Mouse (Mus musculus): ENCODE measurements at regions not wholly inside any gene's neighbourhood (a gene's known extent, or its start where the extent isn't known, plus 50 kb on each side); places are given as distances from the start of the nearest gene placed in this dataset.

DNA sequence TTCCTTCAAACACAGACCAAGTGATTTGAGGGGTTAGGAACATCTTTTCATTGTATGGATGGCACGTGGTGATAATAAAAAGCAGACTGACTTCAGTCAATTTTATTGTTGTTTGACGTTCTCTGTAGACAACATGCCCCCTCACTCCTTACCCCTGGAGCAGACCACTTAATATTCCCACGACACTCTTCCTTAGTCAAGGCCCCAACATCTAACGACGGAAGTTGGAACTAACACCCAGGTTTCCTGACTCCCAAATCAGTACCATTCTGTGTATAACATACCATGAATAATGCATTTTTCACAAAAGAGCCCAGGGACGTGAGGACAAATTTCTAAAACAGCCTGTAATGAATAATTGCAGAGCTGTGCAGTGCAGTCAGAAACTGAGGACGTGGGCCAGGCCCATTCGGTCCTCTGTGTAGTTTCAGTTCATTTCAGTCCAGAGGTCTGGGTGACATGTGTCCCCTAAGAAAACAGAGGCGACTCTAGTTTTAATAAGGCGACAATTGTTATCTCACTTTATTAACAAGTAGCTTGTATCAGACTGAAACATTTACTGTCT is 160.8 kb upstream of the Npvf start:
- DNase-seq (ENCODE audit: low spot score): no peak
- Histone ChIP-seq H3K4me1 (peaks cover 61% of the 10 kb centered on the region), H3K27ac (replicated peaks) (peak overlapping the region; percentile 52; the same call in 1 of the 2 replicates), H3K27me3 (replicated peaks; ENCODE audit: low read depth, poor library complexity, severe bottlenecking) (peaks cover 15% of the 10 kb centered on the region), H3K36me3 (replicated peaks) (no peaks in the 10 kb centered on the region), H3K9me3 (no peaks in the 10 kb centered on the region), H3K4me3 (no peak overlapping the region)
- WGBS: 66% methylated on average over 10 of the region's 10 CpGs

DNA sequence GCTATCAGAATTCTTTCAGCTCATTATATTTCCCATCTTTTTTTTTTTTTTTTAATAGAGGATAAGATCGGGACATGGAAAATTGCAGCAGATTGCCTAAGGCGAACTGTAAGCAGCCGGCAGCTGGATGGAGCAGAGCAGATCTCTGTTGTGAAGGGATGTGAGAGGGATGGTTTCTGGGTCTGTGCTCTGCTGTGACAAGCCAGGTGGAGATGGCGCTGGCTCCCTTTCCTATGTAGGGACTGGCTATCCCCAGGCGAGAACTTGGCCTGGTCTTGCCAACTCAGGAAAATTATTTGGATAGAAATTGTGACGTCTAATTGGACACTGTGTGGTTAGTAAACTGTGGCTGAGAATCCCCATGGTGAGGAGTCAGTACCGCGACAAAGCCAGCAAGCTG is 161.3 kb upstream of the Npvf start:
- Histone ChIP-seq H3K4me1 (peaks cover 61% of the 10 kb centered on the region), H3K27ac (replicated peaks) (peak overlapping the region; percentile 86), H3K4me3 (no peak overlapping the region), H3K36me3 (replicated peaks) (no peaks in the 10 kb centered on the region), H3K27me3 (replicated peaks; ENCODE audit: low read depth, poor library complexity, severe bottlenecking) (peaks cover 15% of the 10 kb centered on the region), H3K9me3 (no peaks in the 10 kb centered on the region)
- WGBS: 78% methylated on average over 8 of the region's 8 CpGs
- DNase-seq (ENCODE audit: low spot score): no peak

DNA sequence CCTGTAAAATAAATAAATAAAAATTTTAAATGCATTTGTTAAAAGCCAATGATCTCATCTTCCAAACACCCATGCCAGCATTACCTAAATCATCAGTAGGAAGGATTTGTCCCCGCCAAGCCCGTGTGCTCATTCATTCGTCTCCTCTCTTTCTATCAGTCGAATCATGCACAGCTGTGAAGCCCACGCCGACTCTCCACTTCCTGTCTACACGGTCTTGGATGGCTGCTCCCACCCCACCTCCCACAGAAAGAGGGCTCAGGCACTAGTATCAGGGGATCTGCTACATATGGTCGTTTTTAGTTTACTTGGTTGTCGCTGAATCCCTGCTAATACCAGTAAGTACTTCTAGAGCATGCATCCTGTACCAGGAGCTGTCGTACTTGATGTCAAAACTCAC is 163.2 kb upstream of the Npvf start:
- 83% methylated on average over 10 of the region's 10 CpGs for WGBS
- Histone ChIP-seq H3K9me3 (no peaks in the 10 kb centered on the region), H3K36me3 (replicated peaks) (no peaks in the 10 kb centered on the region), H3K4me1 (peaks cover 63% of the 10 kb centered on the region), H3K4me3 (no peak overlapping the region), H3K27me3 (replicated peaks; ENCODE audit: low read depth, poor library complexity, severe bottlenecking) (peaks cover 15% of the 10 kb centered on the region), H3K27ac (replicated peaks) (peak overlapping the region; percentile 86; the same call in 1 of the 2 replicates)
- DNase-seq (ENCODE audit: low spot score): no peak

DNA sequence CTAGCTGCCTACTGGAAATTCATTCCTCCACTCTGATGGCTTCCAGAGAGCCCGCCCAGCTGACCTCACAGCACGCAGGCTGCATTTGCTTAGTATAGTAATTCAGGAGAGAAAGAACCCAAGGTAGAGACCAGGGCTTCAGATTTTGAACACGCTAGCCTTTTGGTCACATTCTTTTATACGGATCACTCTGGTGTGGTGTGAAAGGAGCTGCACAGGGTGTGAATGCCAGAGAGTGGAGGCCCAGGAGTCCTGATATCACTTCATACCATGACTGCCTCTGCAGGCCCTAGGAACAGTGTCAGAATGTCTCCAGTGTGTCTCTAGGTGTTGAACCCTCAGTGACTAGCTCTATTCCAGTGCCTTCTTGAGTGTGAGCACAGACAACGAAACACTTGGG is 164.2 kb upstream of the Npvf start:
- 95% methylated on average over 5 of the region's 5 CpGs for WGBS
- Histone ChIP-seq H3K27ac (replicated peaks) (peak overlapping the region; percentile 86), H3K27me3 (replicated peaks; ENCODE audit: low read depth, poor library complexity, severe bottlenecking) (peaks cover 15% of the 10 kb centered on the region), H3K36me3 (replicated peaks) (no peaks in the 10 kb centered on the region), H3K4me1 (peaks cover 63% of the 10 kb centered on the region), H3K9me3 (no peaks in the 10 kb centered on the region), H3K4me3 (no peak overlapping the region)
- DNase-seq (ENCODE audit: low spot score): no peak

DNA sequence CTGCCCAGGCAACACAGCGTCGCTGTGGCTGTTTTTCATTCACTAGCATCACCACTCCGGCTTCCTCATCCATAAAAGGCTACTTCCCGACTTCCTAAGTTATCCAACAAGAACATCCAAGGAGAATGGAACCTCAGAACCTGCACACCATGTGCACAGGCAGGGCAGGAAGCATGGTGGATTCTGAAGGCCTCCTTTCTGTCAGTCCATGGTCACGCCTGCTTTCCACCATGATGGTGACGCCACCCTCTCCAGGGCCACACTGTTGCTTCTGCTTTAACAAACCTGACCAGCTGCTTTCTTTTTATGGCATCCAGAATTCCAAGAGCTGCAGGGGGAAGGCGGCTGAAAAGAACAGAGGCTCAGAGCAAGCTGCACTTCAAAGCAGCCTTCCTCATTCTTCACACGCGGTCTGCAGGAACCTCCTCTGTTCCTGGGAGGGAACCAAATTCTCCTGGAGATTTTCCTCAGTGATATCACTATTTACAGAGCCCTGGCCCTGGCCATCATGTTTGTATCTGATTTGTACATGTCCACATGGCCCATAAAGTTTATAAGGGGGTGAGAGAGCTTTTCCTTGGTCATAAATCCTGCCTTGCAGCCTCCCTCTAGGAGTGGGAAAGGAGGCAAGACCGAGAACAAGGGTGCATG is 164.8 kb upstream of the Npvf start:
- peak overlapping the region; percentile 86 for H3K27ac ChIP-seq (replicated peaks)

DNA sequence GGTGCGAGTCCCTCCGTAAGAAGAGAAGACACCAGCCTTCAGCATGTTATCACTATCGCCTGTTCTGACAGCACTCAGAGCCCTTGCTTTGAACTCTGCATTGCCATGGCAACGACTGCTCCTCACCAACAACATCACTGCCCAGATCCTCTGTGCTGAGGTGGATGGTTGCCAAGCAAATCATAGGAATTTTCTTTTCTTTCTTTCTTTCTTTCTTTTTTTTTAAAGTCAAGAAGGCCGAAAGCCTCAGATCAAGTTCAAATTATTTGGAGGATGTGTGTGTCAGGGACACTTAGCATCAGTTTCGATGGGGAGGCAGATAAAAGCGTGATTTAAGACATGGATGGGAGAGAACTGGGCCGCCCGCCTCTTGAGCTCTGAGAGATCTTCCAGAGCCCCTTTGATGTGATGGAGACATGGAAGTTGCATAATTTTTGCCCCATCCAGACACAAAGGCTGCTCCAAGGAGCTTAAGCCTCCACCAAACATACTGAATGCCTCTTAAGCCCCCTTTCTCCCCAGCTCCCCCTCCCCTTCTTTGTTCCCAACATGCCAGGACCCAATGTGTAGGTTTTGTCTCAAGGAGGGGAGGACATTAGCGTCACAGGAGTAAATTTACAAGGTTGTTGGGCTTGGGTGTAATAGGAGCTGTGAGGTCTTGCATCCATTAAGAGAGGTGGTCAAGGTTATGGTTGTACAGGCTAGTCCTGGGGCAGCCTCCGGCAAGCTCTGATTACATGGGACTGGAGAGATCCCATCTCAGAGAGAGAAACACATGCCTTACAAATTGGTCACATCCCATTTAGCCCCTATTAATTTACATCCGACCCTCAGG is 167.4 kb upstream of the Npvf start:
- no peak overlapping the region for H3K4me3 ChIP-seq
- peaks cover 61% of the 10 kb centered on the region for H3K4me1 ChIP-seq
- H3K27ac ChIP-seq (replicated peaks): peak overlapping the region; percentile 86
- WGBS: 44% methylated on average over 12 of the region's 12 CpGs
- H3K27me3 ChIP-seq (replicated peaks; ENCODE audit: low read depth, poor library complexity, severe bottlenecking): peaks cover 29% of the 10 kb centered on the region
- no peaks in the 10 kb centered on the region for H3K9me3 ChIP-seq
- DNase-seq (ENCODE audit: low spot score): peak; percentile 73
- H3K36me3 ChIP-seq (replicated peaks): no peaks in the 10 kb centered on the region

More for the DNA sequence above, 164.8 kb upstream of the Npvf start:
- peaks cover 15% of the 10 kb centered on the region for H3K27me3 ChIP-seq (replicated peaks; ENCODE audit: low read depth, poor library complexity, severe bottlenecking)
- 75% methylated on average over 10 of the region's 10 CpGs for WGBS
- H3K36me3 ChIP-seq (replicated peaks): no peaks in the 10 kb centered on the region
- peaks cover 66% of the 10 kb centered on the region for H3K4me1 ChIP-seq
- DNase-seq (ENCODE audit: low spot score): no peak
- no peak overlapping the region for H3K4me3 ChIP-seq
- no peaks in the 10 kb centered on the region for H3K9me3 ChIP-seq

DNA sequence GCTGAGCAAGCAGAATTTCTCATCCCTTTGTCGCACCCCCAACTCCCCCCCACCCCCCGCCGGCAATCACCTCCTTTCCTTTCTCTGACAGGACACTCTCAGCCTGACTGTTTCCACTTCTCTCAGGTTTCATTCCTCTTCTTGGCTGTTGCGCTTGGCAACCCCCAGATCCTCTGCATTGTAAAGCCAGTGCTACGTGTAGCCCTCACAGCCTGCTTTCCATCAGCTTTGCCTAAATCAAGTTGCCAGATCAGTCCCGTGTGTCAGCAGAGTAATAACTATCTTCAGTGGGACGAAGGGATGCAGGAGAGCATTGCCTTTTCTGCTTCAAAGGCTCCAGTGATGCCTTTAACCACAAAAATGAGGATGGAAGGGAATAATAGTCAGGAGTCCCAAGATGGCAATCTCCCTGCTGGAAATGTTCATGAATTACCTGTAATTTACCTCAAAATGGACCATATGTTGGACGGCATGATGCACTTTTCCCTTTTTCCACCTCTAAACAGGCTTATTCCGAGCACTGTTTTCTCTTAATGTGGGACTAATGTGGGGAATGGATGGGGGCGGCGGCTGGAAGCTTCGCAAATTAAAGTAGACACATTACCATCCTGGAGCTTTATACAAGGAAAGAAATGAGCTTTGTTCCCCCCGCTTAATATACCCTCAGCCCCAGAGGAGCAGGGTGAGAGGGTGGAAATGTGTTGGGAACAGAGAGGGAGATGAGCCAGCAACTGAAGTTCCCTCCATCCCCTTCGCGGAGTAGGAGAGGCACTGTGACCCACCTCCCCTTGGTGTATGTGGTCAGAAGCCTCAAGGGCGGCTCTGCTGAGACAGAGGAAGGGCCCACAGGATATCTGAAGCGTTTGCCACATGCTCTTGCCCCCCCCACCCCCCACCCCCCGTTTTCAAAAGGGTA is 168.3 kb upstream of the Npvf start:
- peaks cover 29% of the 10 kb centered on the region for H3K27me3 ChIP-seq (replicated peaks; ENCODE audit: low read depth, poor library complexity, severe bottlenecking)
- no peaks in the 10 kb centered on the region for H3K36me3 ChIP-seq (replicated peaks)
- no peaks in the 10 kb centered on the region for H3K9me3 ChIP-seq
- H3K4me3 ChIP-seq: peak overlapping the region; percentile 34; the same call in 1 of the 2 replicates
- WGBS: 30% methylated on average over 18 of the region's 18 CpGs
- peak; percentile 76 for DNase-seq (ENCODE audit: low spot score)
- peaks cover 61% of the 10 kb centered on the region for H3K4me1 ChIP-seq
- peak overlapping the region; percentile 86 for H3K27ac ChIP-seq (replicated peaks)

DNA sequence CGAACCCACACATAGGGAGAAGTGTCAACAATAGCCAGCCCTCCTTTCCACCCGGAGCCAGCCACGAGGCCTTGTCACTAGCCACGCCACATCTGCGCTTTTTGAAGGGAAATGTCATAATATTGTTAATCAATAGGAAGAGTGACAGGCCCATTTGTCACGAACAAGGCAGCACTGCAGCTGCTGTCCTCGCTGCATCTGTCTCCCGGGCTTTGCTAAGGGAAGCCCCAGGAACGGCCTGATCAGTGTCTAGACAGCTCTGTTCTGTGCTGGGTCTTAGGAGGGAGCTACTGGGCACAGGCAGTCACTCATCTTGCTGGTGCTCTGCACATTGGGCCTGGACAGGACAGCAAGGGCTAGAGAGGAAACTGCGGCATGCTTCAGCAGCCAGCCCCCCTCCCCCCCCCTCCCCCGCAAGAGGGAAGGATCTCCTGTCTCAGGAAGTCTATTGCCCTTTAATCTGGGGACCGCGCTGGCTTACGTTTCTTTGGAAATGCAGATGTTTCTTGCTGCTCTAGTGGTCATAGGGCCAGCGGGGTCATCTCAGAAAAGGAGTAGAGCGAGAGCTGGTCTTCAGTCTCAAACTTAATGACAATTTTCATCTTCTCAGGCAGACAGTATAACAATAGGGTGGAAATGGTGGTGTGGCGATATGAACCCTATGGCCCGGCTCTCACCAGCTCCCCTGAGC is 169.1 kb upstream of the Npvf start:
- WGBS: 14% methylated on average over 18 of the region's 18 CpGs
- H3K36me3 ChIP-seq (replicated peaks): no peaks in the 10 kb centered on the region
- peak overlapping the region; percentile 86 for H3K27ac ChIP-seq (replicated peaks)
- H3K4me3 ChIP-seq: peak overlapping the region; percentile 34; the same call in 1 of the 2 replicates
- peaks cover 25% of the 10 kb centered on the region for H3K27me3 ChIP-seq (replicated peaks; ENCODE audit: low read depth, poor library complexity, severe bottlenecking)
- peak; percentile 65 for DNase-seq (ENCODE audit: low spot score)
- H3K4me1 ChIP-seq: peaks cover 61% of the 10 kb centered on the region
- H3K9me3 ChIP-seq: peaks cover 4% of the 10 kb centered on the region; the same call in 1 of the 2 replicates

DNA sequence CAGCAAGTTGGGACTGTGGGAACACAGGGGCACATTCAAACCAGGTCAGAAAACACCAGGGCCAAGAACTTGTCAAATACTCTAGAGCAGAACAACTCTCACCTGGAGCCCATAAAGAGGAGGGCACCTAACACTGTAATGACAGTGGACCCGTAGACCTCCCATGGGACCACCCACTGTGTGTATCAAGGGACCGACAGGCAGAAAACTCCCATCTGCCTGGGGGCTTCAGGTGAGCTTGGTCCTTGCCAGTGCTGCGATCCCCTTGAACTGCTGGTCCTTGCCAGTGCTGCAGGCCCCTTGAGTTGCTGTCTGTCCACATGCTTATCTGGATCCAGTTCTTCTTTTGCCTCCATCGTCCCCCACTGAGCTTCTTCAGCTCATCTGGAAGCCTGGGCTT is 170.2 kb upstream of the Npvf start:
- no peak for DNase-seq (ENCODE audit: low spot score)
- Histone ChIP-seq H3K9me3 (peaks cover 4% of the 10 kb centered on the region; the same call in 1 of the 2 replicates), H3K27me3 (replicated peaks; ENCODE audit: low read depth, poor library complexity, severe bottlenecking) (peaks cover 18% of the 10 kb centered on the region), H3K4me3 (no peak overlapping the region), H3K27ac (replicated peaks) (peak overlapping the region; percentile 71), H3K36me3 (replicated peaks) (no peaks in the 10 kb centered on the region), H3K4me1 (peaks cover 51% of the 10 kb centered on the region)
- 81% methylated on average over 4 of the region's 4 CpGs for WGBS

DNA sequence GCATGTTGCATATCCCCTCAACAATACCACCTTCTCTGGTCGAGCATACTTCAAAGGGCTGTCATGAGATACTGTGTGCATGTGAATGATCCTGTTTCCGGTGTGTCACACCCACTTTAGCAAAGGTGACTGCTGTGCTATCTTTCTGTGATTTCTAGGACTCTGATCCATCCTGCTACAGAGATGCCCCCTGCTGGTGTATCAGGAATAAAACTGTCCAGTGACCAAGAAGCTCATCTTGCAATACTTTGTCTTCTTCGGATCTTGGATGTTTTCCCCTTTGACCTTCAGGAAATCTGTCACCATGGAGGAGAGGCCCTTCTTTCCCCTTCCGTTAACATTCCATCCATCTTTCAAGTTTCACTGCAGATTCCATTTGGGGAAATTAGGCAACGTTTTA is 177.5 kb upstream of the Npvf start:
- WGBS: 72% methylated on average over 5 of the region's 5 CpGs
- H3K9me3 ChIP-seq: peaks cover 4% of the 10 kb centered on the region; the same call in 1 of the 2 replicates
- no peak overlapping the region for H3K4me3 ChIP-seq
- no peaks in the 10 kb centered on the region for H3K36me3 ChIP-seq (replicated peaks)
- H3K4me1 ChIP-seq: no peaks in the 10 kb centered on the region
- no peak overlapping the region for H3K27ac ChIP-seq (replicated peaks)
- DNase-seq (ENCODE audit: low spot score): no peak
- no peaks in the 10 kb centered on the region for H3K27me3 ChIP-seq (replicated peaks; ENCODE audit: low read depth, poor library complexity, severe bottlenecking)

DNA sequence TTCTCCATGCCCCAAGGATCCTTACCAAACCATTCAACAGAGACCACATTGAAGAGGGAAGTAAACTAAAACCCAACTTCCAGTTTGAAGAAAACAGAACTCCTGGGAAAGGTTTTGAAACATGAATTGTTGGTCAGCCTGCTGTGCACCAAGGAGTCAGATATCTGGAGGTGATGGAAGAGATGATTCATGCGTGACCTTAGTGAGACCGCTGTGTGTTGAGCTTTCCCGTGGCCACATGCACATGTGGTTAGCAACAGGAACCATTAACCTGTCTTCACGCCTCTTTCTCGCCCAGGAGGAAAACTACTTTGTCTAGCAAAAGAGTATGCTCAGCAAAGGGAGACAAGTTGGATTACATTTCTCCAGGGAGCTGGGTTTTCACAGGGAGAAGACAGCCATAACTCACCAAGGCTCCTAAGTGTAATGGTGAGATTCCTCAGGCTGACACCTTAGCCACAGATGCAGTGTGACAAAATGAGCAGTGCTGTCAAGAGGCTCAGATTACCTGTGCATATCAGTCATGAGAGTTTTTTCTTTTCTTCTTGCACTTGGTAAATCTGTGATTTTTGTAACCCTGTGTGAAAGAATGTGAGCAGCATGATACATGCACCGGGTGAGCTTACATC is 181.9 kb upstream of the Npvf start:
- Histone ChIP-seq H3K36me3 (replicated peaks) (no peaks in the 10 kb centered on the region), H3K4me3 (no peak overlapping the region), H3K9me3 (no peaks in the 10 kb centered on the region), H3K27me3 (replicated peaks; ENCODE audit: low read depth, poor library complexity, severe bottlenecking) (no peaks in the 10 kb centered on the region), H3K27ac (replicated peaks) (no peak overlapping the region), H3K4me1 (peaks cover 4% of the 10 kb centered on the region; the same call in 1 of the 2 replicates)
- WGBS: 87% methylated on average over 6 of the region's 6 CpGs
- DNase-seq (ENCODE audit: low spot score): no peak

All from embryonic facial prominence, embryonic 10.5 days (tissue).